Mouse (Mus musculus): Measurements from ENCODE around the gene Fam173a. TPM values are rescaled to one million over a fixed set of nuclear protein-coding genes. Genes with fewer than 3 reads are reported as not detected.

Fam173a gene
- polyA plus RNA-seq, 1 experiment from 2014 or later, result 86.6 TPM

- no peaks in the 10 kb centered on the region for H3K9me3 ChIP-seq
- H3K9ac ChIP-seq, result peak overlapping the region; percentile 91
- 58% methylated on average over 6 of the region's 6 CpGs for WGBS
- peak overlapping the region; percentile 97 for H3K27ac ChIP-seq
- peak overlapping the region; percentile 99 for H3K4me2 ChIP-seq
- no peaks in the 10 kb centered on the region for H3K27me3 ChIP-seq
- H3K4me3 ChIP-seq, result peak overlapping the region; percentile 82
- peaks cover 45% of the 10 kb centered on the region for H3K36me3 ChIP-seq
- no peak for ATAC-seq (ENCODE audit: low FRiP score)
- H3K4me1 ChIP-seq (replicated peaks), result peaks cover 88% of the 10 kb centered on the region
These were observed 41.4 kb upstream of the Fam173a start for GRCm38 (mm10) chr17:25833961-25834594.

GRCm38 (mm10) chr17:25833291-25833663, 40.6 kb upstream of the Fam173a start, which contains the start of gene Stub1:
Gene Stub1, minus strand, starts transcription at chr17:25833404.
- peak within 1 kb of the TSS; percentile 97 for H3K27ac ChIP-seq
- no peaks in the 10 kb centered on the region for H3K27me3 ChIP-seq
- H3K36me3 ChIP-seq, result peaks cover 40% of the 10 kb centered on the region
- peak within 1 kb of the TSS; percentile 99 for H3K4me2 ChIP-seq
- ATAC-seq (ENCODE audit: low FRiP score), result peak; percentile 57
- peaks cover 85% of the 10 kb centered on the region for H3K4me1 ChIP-seq (replicated peaks)
- peak within 1 kb of the TSS; percentile 91 for H3K9ac ChIP-seq
- under 1% methylated on average over 24 of the region's 24 CpGs for WGBS
- peak within 1 kb of the TSS; percentile 82 for H3K4me3 ChIP-seq
- H3K9me3 ChIP-seq, result no peaks in the 10 kb centered on the region

GRCm38 (mm10) chr17:25832436-25833290, 40.0 kb upstream of the Fam173a start:
- no peaks in the 10 kb centered on the region for H3K27me3 ChIP-seq
- H3K36me3 ChIP-seq, result peaks cover 41% of the 10 kb centered on the region
- WGBS, result under 1% methylated on average over 64 of the region's 77 CpGs
- H3K4me2 ChIP-seq, result peak overlapping the region; percentile 99
- H3K9me3 ChIP-seq, result no peaks in the 10 kb centered on the region
- H3K4me1 ChIP-seq (replicated peaks), result peaks cover 85% of the 10 kb centered on the region
- H3K27ac ChIP-seq, result peak overlapping the region; percentile 97
- H3K9ac ChIP-seq, result peak overlapping the region; percentile 91
- H3K4me3 ChIP-seq, result peak overlapping the region; percentile 82
- ATAC-seq (ENCODE audit: low FRiP score), result peak; percentile 89

GRCm38 (mm10) chr17:25831451-25832281, 39.0 kb upstream of the Fam173a start:
- peak overlapping the region; percentile 99 for H3K4me2 ChIP-seq
- ATAC-seq (ENCODE audit: low FRiP score), result no peak
- peaks cover 85% of the 10 kb centered on the region for H3K4me1 ChIP-seq (replicated peaks)
- no peaks in the 10 kb centered on the region for H3K9me3 ChIP-seq
- H3K4me3 ChIP-seq, result peak overlapping the region; percentile 82
- H3K27ac ChIP-seq, result peak overlapping the region; percentile 97
- H3K36me3 ChIP-seq, result peaks cover 51% of the 10 kb centered on the region
- peak overlapping the region; percentile 91 for H3K9ac ChIP-seq
- WGBS, result 66% methylated on average over 21 of the region's 21 CpGs
- H3K27me3 ChIP-seq, result no peaks in the 10 kb centered on the region

- peak overlapping the region; percentile 82; the same call in 1 of the 2 replicates for H3K4me3 ChIP-seq
- H3K27ac ChIP-seq, result no peak overlapping the region; the same call in 1 of the 2 replicates
- peak overlapping the region; percentile 99 for H3K4me2 ChIP-seq
- no peaks in the 10 kb centered on the region for H3K27me3 ChIP-seq
- 91% methylated on average over 14 of the region's 14 CpGs for WGBS
- ATAC-seq (ENCODE audit: low FRiP score), result no peak
- H3K9me3 ChIP-seq, result no peaks in the 10 kb centered on the region
- peaks cover 58% of the 10 kb centered on the region for H3K36me3 ChIP-seq
- H3K4me1 ChIP-seq (replicated peaks), result peaks cover 85% of the 10 kb centered on the region
- peak overlapping the region; percentile 91 for H3K9ac ChIP-seq
These were observed 38.2 kb upstream of the Fam173a start for GRCm38 (mm10) chr17:25830806-25831431.

- H3K4me3 ChIP-seq, result peak overlapping the region; percentile 67
- no peaks in the 10 kb centered on the region for H3K9me3 ChIP-seq
- peak overlapping the region; percentile 89; the same call in 1 of the 2 replicates for H3K9ac ChIP-seq
- H3K4me2 ChIP-seq, result peak overlapping the region; percentile 92
- no peak for ATAC-seq (ENCODE audit: low FRiP score)
- H3K4me1 ChIP-seq (replicated peaks), result peaks cover 85% of the 10 kb centered on the region
- H3K36me3 ChIP-seq, result peaks cover 58% of the 10 kb centered on the region
- WGBS, result 90% methylated on average over 4 of the region's 4 CpGs
- H3K27ac ChIP-seq, result 0 out of 2 replicates have a peak overlapping the region, but pooled peaks have one; percentile 95
- no peaks in the 10 kb centered on the region for H3K27me3 ChIP-seq
These were observed 37.6 kb upstream of the Fam173a start for GRCm38 (mm10) chr17:25830200-25830753.

GRCm38 (mm10) chr17:25829558-25830017, 36.9 kb upstream of the Fam173a start:
- Histone ChIP-seq H3K4me3 (peak overlapping the region; percentile 67), H3K9ac (peak overlapping the region; percentile 89)
- WGBS, result 40% methylated on average over 8 of the region's 8 CpGs

GRCm38 (mm10) chr17:25828712-25829557, 36.2 kb upstream of the Fam173a start, which contains the start of gene Jmjd8:
Gene Jmjd8, plus strand, starts transcription at chr17:25828867.
- peak; percentile 60 for ATAC-seq (ENCODE audit: low FRiP score)
- peak within 1 kb of the TSS; percentile 67 for H3K4me3 ChIP-seq

More at GRCm38 (mm10) chr17:25829558-25830017, 36.9 kb upstream of the Fam173a start:
- Histone ChIP-seq H3K27me3 (no peaks in the 10 kb centered on the region), H3K9me3 (no peaks in the 10 kb centered on the region), H3K27ac (peak overlapping the region; percentile 95), H3K4me1 (replicated peaks) (peaks cover 85% of the 10 kb centered on the region), H3K36me3 (peaks cover 51% of the 10 kb centered on the region), H3K4me2 (peak overlapping the region; percentile 92)
- ATAC-seq (ENCODE audit: low FRiP score), result no peak

GRCm38 (mm10) chr17:25828223-25828594, 35.5 kb upstream of the Fam173a start:
- no peak for ATAC-seq (ENCODE audit: low FRiP score)
- H3K4me3 ChIP-seq, result peak overlapping the region; percentile 67
- no peaks in the 10 kb centered on the region for H3K9me3 ChIP-seq
- H3K27me3 ChIP-seq, result no peaks in the 10 kb centered on the region
- peak overlapping the region; percentile 92 for H3K4me2 ChIP-seq
- peak overlapping the region; percentile 95 for H3K27ac ChIP-seq
- 84% methylated on average over 8 of the region's 8 CpGs for WGBS
- peaks cover 51% of the 10 kb centered on the region for H3K36me3 ChIP-seq
- H3K9ac ChIP-seq, result peak overlapping the region; percentile 89
- peaks cover 82% of the 10 kb centered on the region for H3K4me1 ChIP-seq (replicated peaks)

More at GRCm38 (mm10) chr17:25828712-25829557, 36.2 kb upstream of the Fam173a start, which contains the start of gene Jmjd8:
- Histone ChIP-seq H3K9me3 (no peaks in the 10 kb centered on the region), H3K4me1 (replicated peaks) (peaks cover 85% of the 10 kb centered on the region), H3K27ac (peak within 1 kb of the TSS; percentile 95), H3K9ac (peak within 1 kb of the TSS; percentile 89), H3K36me3 (peaks cover 51% of the 10 kb centered on the region), H3K27me3 (no peaks in the 10 kb centered on the region), H3K4me2 (peak within 1 kb of the TSS; percentile 92)
- 1% methylated on average over 32 of the region's 32 CpGs for WGBS

GRCm38 (mm10) chr17:25827546-25828222, 35.0 kb upstream of the Fam173a start:
- peak overlapping the region; percentile 89 for H3K9ac ChIP-seq
- no peak overlapping the region for H3K4me3 ChIP-seq
- H3K9me3 ChIP-seq, result no peaks in the 10 kb centered on the region
- no peaks in the 10 kb centered on the region for H3K27me3 ChIP-seq
- no peak overlapping the region; the same call in 1 of the 2 replicates for H3K27ac ChIP-seq
- peaks cover 85% of the 10 kb centered on the region for H3K4me1 ChIP-seq (replicated peaks)
- ATAC-seq (ENCODE audit: low FRiP score), result no peak
- peak overlapping the region; percentile 92; the same call in 1 of the 2 replicates for H3K4me2 ChIP-seq
- peaks cover 51% of the 10 kb centered on the region for H3K36me3 ChIP-seq
- WGBS, result 87% methylated on average over 22 of the region's 22 CpGs

Data from hindbrain, embryonic 13.5 days (tissue).